Mouse (Mus musculus): Measurements from ENCODE around the gene Natd1.

Gene Natd1

GRCm38 (mm10) chr11:60914491-60914890 is at the start of gene Natd1:
TSS of gene Natd1 (minus strand) at chr11:60914750.
- no peak for DNase-seq (ENCODE audit: low spot score)

GRCm38 (mm10) chr11:60962709-60963108 is 48.2 kb upstream of the Natd1 start:
- DNase-seq (ENCODE audit: low spot score), result no peak

DNA sequence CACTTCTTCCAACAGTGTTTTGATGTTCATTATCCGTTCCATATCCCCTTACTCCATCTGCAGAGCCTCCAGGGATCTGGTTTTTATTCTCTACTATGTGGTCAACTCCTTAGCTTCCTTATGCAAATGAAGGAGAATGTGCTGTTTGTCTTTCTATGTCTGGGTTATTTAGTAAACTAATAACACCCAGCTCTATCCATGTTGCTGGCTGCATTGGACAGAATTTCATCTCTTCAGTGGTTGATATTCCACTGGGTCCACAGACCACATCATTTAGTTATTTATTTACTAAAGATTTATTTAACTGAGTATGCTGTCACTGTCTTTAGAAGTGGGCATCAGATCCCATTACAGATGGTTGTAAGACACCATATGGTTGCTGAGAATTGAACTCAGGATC is 46.6 kb upstream of the Natd1 start:
- no peak for DNase-seq (ENCODE audit: low spot score)

DNA sequence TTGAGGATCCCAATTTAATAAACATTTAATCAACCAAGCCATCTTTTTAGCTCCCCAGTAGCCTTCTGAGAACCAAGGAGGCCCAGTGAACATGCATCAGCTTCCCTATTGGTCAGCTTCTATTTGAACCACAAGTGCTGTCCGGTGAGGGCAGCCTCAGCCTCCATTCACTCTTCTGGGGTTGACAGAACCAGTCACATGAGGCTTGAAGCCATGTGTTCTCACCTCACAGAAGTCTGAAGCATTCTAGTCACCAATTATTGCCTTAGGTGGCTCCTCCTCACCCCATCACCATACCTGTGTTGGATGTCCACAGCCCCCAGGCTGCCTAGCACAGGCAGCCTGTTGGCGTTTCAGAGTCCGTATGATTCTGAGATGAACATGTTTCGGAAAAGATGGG is 44.4 kb upstream of the Natd1 start:
- DNase-seq (ENCODE audit: low spot score), result no peak

GRCm38 (mm10) chr11:60955621-60956383 is 41.3 kb upstream of the Natd1 start:
- DNase-seq (ENCODE audit: low spot score), result no peak

DNA sequence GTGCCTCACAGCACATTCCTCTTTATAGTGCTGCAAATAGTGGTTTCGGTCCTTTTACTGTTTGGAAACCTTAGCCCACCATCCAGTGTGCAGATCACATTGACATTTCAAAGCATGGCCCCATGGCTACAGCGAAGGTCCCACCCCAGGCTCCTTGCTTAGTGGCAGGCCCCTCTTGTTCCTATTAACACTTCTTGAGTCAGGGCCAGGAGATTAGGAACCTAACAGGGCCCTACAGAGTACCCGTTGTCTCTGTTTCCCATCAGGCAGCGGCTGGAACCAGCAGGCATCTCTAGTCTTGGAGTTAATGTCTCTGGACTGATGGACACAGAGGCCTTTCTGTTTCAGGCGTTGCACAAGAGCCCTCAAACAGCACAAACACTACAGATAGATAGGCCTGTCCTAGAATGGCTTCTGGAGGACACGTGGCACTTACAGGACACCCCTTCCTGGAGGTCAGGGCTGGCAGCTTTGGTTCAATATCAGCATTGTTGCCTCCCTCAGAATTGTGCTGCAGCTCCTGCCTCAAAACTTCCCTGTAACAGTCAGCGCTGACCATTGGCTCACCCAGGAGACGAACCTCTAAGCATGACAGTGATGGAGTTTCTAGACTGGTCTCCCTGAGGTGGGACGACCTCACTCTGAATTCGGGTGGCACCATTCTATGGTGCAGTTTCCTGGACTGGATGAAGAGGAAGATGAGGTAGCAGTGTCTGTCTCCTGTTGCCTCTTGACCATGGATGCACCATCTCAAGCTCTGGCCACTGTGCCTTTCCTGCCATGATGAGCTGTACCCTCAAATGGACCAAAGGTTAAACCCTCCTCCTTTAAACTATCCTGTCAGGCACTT is 39.9 kb upstream of the Natd1 start:
- no peak for DNase-seq (ENCODE audit: low spot score)

GRCm38 (mm10) chr11:60953803-60954202 is 39.3 kb upstream of the Natd1 start:
- DNase-seq (ENCODE audit: low spot score), result peak; percentile 80

GRCm38 (mm10) chr11:60952986-60953385 is 38.4 kb upstream of the Natd1 start:
- DNase-seq (ENCODE audit: low spot score), result no peak

GRCm38 (mm10) chr11:60952362-60952761 is 37.8 kb upstream of the Natd1 start:
- no peak for DNase-seq (ENCODE audit: low spot score)

DNA sequence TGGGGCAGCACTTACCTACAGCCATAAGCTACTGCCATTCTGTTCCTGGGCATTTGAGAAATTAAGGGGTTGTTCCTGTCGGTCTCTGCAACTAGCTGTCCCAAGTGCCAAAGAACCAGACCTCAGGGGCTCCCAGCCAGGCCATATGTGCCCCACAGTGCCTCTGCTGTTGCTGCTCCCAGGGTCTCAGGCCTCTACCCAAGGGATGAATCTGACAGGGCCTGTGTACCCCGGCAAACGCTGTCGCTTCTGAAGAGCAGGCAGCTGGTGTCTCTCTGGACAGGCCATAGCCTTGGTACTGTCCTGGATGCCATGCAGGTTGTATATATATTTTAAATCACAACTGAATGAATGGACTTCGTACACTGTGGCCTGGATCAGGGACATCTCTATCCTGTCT is 37.3 kb upstream of the Natd1 start:
- DNase-seq (ENCODE audit: low spot score), result no peak

- no peak for DNase-seq (ENCODE audit: low spot score)
Measured at GRCm38 (mm10) chr11:60945003-60945402, 30.5 kb upstream of the Natd1 start.

GRCm38 (mm10) chr11:60942263-60943015 is 27.9 kb upstream of the Natd1 start:
- DNase-seq (ENCODE audit: low spot score), result no peak

GRCm38 (mm10) chr11:60941370-60941769 is 26.8 kb upstream of the Natd1 start:
- no peak for DNase-seq (ENCODE audit: low spot score)

DNA sequence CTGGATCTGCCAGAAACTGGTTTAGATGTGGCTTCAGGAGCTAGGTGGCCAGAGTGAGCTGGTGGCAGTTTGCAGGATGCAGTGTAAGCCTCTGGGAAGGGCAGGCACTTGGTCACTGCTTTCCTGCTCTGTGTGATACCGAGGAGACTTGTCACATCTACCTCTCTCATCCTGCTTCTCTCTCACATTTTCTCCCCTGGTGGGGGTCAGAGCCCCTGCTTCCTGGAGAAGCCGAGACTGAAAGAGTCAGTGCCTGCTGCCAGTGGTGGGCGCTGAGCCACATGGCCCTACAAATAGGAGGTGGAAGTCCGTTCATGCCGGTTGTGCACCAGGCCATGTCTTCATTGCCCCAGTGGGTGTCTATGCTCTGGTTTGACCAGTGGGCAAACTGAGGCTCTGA is 26.0 kb upstream of the Natd1 start:
- no peak for DNase-seq (ENCODE audit: low spot score)

- no peak for DNase-seq (ENCODE audit: low spot score)
Measured at GRCm38 (mm10) chr11:60939487-60939886, 24.9 kb upstream of the Natd1 start.

GRCm38 (mm10) chr11:60937611-60938010 is 23.1 kb upstream of the Natd1 start:
- DNase-seq (ENCODE audit: low spot score), result no peak

DNA sequence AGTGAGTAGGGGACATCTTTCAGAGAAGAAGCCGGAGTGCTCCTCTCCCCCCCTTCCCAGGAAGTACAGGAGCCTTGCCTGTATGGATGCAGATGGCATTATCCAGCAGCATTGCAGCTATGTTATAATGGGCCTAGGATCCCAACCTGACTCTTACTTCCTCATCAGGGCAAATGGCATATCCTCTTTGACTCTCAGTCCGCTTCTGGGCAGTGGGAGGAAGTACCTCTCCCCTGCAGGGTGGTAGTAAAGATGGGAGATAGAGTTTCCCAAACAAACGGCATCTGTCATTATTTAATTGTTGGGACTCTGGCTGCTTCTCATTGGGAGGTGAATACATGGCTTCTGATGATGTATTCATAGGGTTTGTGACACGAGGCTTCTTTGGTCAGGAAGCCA is 21.4 kb upstream of the Natd1 start:
- DNase-seq (ENCODE audit: low spot score), result no peak

DNA sequence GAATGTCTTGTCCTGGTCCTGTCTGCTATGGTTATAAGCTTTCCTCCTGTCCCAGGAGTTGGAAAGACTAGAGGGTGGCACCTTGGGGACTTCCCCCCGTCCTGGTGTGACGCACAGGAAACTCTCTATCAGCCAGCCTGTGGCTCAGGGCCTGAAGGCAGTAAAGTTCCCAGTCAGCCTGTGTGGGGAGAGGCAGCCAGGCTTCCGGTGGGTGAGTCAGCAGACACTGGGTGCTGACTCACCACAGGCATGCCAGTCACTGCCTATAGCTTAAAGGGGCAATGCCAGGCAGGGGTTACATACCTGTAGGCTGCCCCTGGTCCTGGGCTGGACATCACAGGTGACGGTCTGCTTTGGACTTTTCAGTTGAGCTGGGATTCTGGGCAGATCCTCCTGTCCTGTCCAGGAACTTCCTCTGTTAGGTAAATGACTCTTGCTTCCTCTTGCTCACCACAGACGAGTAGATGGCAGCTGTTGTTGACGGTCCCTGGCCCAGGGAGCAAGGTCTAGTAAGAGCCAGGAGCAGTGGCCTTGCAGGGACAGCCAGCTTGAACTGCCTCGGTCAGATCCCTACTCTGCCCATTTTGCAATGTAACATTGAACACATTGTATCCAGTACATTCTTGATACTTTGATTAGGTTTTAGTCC is 20.9 kb upstream of the Natd1 start:
- peak; percentile 55 for DNase-seq (ENCODE audit: low spot score)

DNA sequence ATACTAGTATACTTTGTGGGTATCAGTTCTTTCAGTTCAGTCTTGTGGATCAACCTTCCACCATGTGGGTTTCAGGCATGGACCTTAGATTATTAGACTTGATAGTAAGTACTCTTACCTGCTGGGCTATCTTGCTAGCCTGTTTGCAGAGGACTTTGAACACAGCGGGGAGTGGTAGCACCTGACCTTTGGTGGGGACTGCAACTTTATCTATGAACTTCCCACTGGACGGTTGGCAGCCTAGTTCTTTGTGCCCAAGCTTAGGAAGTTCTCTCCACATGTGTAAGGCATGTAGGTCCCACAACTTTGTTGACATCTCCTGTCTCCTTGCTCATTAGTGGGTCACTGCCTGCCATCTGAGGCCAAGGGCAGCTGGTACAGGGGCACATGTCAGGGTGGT is 20.2 kb upstream of the Natd1 start:
- DNase-seq (ENCODE audit: low spot score), result no peak

DNA sequence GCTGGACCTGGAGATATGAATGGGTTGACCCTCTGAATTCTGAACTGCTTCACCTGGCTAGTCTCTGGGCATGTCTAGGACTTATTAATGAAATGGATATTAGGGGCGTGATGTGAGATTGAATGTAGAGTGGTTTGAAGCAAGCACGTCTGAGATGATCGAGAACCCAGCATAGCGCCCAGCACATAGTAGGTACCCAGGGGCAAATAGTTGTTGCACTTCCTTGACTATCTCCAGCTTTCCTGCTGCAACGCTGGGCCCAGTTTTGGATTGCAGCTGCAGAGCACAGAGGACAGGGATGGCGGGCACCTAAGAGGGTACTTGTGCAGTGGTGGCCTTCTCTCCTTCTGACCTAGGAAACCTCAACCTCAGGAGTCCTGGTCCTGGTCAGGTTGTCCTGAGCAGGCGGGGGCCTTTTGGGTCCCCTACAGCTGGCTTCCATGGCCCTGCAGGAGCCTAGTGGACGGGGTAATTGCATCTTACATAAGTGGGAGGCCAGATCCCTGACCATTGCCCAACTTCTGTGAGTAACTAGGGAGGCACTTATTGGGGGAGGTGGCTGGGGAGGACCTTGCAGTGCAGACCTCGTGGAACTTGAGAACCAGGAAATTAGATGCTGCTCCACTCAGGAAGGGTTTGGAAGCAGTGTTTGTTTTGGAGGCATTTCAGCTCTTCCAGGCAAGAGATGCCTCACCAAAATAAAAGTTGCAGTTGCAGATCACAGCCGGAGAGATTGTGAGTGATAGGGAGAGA is 18.8 kb upstream of the Natd1 start:
- DNase-seq (ENCODE audit: low spot score), result no peak

- no peak for DNase-seq (ENCODE audit: low spot score)
Measured at GRCm38 (mm10) chr11:60932503-60933020, 18.0 kb upstream of the Natd1 start.

Data from left cerebral cortex, adult 11 months (tissue).